Mouse (Mus musculus): ENCODE measurements around the gene Myadml2.

- no peak for TF ChIP-seq EP300 (IDR thresholded peaks at IDR 0.05; ENCODE audit: low read depth)
- TF ChIP-seq CTCF (IDR thresholded peaks at IDR 0.05; ENCODE audit: low read depth): no peak
These were observed 48.9 kb downstream of the Myadml2 start for GRCm38 (mm10) chr11:120598990-120599549.

Data from heart, postnatal 0 days (tissue).